Mouse (Mus musculus): Measurements from ENCODE around the gene Hilpda. TPM values are rescaled to one million over a fixed set of nuclear protein-coding genes. Genes with fewer than 3 reads are reported as not detected.
A peak's percentile ranks its signal among the peaks of the same experiment; 100 is the strongest.

Hilpda gene
- polyA plus RNA-seq, 1 experiment, result 43.1 TPM

DNA sequence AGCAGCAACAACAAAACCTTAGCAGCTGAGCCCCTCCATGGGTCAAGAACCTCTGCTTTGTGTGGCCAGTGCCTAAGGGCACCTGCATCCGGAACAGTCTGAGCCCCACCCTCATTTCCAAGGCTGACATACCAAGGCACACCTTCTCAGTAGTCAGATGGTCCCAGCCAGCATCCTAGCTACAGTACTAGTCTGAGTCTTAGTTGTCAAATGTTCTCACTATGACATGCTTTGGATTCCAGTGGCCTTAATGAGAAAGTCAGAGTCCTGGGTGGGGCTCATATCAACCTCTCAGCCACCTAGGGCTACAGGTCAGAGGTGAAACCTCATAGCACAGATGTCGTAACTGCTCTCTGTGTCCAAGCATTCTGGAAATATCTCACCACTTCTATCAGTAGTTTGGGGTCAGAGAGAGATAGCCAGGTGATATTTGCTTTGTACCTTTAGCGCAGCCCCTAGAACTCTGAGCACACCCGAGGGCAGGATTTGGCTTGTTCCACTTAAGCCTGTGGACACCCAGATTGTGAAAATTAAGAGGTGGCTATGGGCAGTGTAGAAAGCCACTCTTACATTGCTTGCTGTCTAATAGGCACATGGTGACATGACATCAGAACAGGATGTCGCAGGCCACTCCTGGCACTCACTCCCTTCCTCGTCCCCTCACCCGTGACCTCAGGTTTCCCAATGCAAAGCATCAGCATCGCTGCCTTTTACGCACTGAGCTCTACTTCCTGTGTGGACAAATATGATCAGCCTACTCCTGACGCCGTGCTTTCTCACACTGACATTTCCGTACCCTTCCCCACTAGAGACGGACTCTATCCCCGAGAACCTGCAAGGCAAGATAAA, 26.8 kb upstream of the Hilpda start:
- H3K27me3 ChIP-seq (replicated peaks), result peaks cover 25% of the 10 kb centered on the region
- TF ChIP-seq GATA1 (IDR thresholded peaks at IDR 0.05; ENCODE audit: borderline replicate concordance, low read length), result no peak
- no peak for TF ChIP-seq FLI1 (IDR thresholded peaks at IDR 0.05; ENCODE audit: low read length)
- H3K4me3 ChIP-seq (replicated peaks), result peak overlapping the region; percentile 20
- peaks cover 36% of the 10 kb centered on the region for H3K4me1 ChIP-seq
- no peaks in the 10 kb centered on the region for H3K36me3 ChIP-seq (replicated peaks; ENCODE audit: low read length)
- H3K9me3 ChIP-seq, result no peaks in the 10 kb centered on the region

DNA sequence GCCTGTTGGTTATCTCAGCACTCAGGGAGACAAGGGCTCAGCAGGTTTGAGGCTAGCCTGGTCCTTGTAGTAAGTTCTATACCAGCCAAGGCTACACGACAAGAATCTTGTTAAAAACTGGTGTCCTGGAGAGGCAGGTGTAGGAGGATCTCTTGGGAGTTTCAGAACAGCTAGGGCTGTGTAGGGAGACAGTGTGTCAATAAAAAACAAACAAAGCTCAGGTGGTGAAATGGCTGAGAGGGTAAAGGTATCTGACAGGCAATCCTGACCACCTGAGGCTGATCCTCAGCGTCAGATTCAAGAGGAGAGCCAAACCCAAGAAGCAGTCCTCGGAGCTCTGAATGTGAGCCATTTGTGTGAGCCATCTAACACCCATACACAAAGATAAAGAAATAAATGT, 26.1 kb upstream of the Hilpda start:
- Histone ChIP-seq H3K9me3 (no peaks in the 10 kb centered on the region), H3K4me3 (replicated peaks) (no peak overlapping the region), H3K36me3 (replicated peaks; ENCODE audit: low read length) (no peaks in the 10 kb centered on the region), H3K4me1 (peaks cover 31% of the 10 kb centered on the region), H3K27me3 (replicated peaks) (peaks cover 25% of the 10 kb centered on the region)
- no peak for TF ChIP-seq FLI1 (IDR thresholded peaks at IDR 0.05; ENCODE audit: low read length)
- no peak for TF ChIP-seq GATA1 (IDR thresholded peaks at IDR 0.05; ENCODE audit: borderline replicate concordance, low read length)

GRCm38 (mm10) chr6:29246585-29246984, 25.7 kb upstream of the Hilpda start:
- Histone ChIP-seq H3K9me3 (no peaks in the 10 kb centered on the region), H3K4me1 (peaks cover 28% of the 10 kb centered on the region), H3K4me3 (replicated peaks) (peak overlapping the region; percentile 10), H3K36me3 (replicated peaks; ENCODE audit: low read length) (no peaks in the 10 kb centered on the region), H3K27me3 (replicated peaks) (peaks cover 25% of the 10 kb centered on the region)
- no peak for TF ChIP-seq GATA1 (IDR thresholded peaks at IDR 0.05; ENCODE audit: borderline replicate concordance, low read length)
- TF ChIP-seq FLI1 (IDR thresholded peaks at IDR 0.05; ENCODE audit: low read length), result no peak

GRCm38 (mm10) chr6:29247072-29247471, 25.2 kb upstream of the Hilpda start:
- Histone ChIP-seq H3K36me3 (replicated peaks; ENCODE audit: low read length) (no peaks in the 10 kb centered on the region), H3K9me3 (no peaks in the 10 kb centered on the region)
- TF ChIP-seq GATA1 (IDR thresholded peaks at IDR 0.05; ENCODE audit: borderline replicate concordance, low read length) (no peak), FLI1 (IDR thresholded peaks at IDR 0.05; ENCODE audit: low read length) (no peak)

DNA sequence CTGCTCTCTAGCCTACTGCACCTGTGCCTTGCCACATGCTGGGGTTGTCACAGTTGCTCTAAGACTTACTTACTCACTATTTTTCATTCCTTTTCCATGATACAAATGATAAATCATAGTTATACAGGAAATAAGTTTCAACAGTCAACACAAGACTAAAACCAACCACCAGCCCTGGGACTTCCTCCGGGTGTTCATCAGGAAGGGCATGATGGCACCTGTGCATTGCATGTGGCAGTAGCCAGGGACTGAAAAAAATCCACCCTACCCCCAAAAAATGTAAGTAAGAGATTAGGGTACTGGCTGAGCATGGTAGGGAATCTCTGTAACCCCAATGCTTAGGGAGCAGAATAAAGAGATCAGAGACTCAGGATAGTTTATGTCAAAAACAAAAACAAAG, 12.9 kb upstream of the Hilpda start:
- Histone ChIP-seq H3K9me3 (no peaks in the 10 kb centered on the region), H3K36me3 (replicated peaks; ENCODE audit: low read length) (no peaks in the 10 kb centered on the region), H3K4me3 (replicated peaks) (no peak overlapping the region), H3K4me1 (no peaks in the 10 kb centered on the region), H3K27me3 (replicated peaks) (peaks cover 28% of the 10 kb centered on the region)
- no peak for TF ChIP-seq GATA1 (IDR thresholded peaks at IDR 0.05; ENCODE audit: borderline replicate concordance, low read length)
- TF ChIP-seq FLI1 (IDR thresholded peaks at IDR 0.05; ENCODE audit: low read length), result no peak

More at GRCm38 (mm10) chr6:29247072-29247471, 25.2 kb upstream of the Hilpda start:
- peak overlapping the region; percentile 51 for H3K4me3 ChIP-seq (replicated peaks)
- H3K27me3 ChIP-seq (replicated peaks), result peaks cover 25% of the 10 kb centered on the region
- peaks cover 24% of the 10 kb centered on the region for H3K4me1 ChIP-seq

GRCm38 (mm10) chr6:29261831-29262230, 10.5 kb upstream of the Hilpda start:
- Histone ChIP-seq H3K4me1 (no peaks in the 10 kb centered on the region), H3K9me3 (no peaks in the 10 kb centered on the region), H3K27me3 (replicated peaks) (peaks cover 37% of the 10 kb centered on the region), H3K36me3 (replicated peaks; ENCODE audit: low read length) (no peaks in the 10 kb centered on the region), H3K4me3 (replicated peaks) (no peak overlapping the region)
- no peak for TF ChIP-seq FLI1 (IDR thresholded peaks at IDR 0.05; ENCODE audit: low read length)
- no peak for TF ChIP-seq GATA1 (IDR thresholded peaks at IDR 0.05; ENCODE audit: borderline replicate concordance, low read length)

- peaks cover 31% of the 10 kb centered on the region for H3K27me3 ChIP-seq (replicated peaks)
- no peak for TF ChIP-seq FLI1 (IDR thresholded peaks at IDR 0.05; ENCODE audit: low read length)
- TF ChIP-seq GATA1 (IDR thresholded peaks at IDR 0.05; ENCODE audit: borderline replicate concordance, low read length), result no peak
- no peaks in the 10 kb centered on the region for H3K9me3 ChIP-seq
- no peaks in the 10 kb centered on the region for H3K36me3 ChIP-seq (replicated peaks; ENCODE audit: low read length)
- no peak overlapping the region for H3K4me3 ChIP-seq (replicated peaks)
- no peaks in the 10 kb centered on the region for H3K4me1 ChIP-seq
Measured at GRCm38 (mm10) chr6:29263650-29264455, 8.4 kb upstream of the Hilpda start.

- H3K9me3 ChIP-seq, result no peaks in the 10 kb centered on the region
- no peak for TF ChIP-seq FLI1 (IDR thresholded peaks at IDR 0.05; ENCODE audit: low read length)
- TF ChIP-seq GATA1 (IDR thresholded peaks at IDR 0.05; ENCODE audit: borderline replicate concordance, low read length), result no peak
- H3K4me3 ChIP-seq (replicated peaks), result no peak overlapping the region
- no peaks in the 10 kb centered on the region for H3K36me3 ChIP-seq (replicated peaks; ENCODE audit: low read length)
- peaks cover 31% of the 10 kb centered on the region for H3K27me3 ChIP-seq (replicated peaks)
- H3K4me1 ChIP-seq, result no peaks in the 10 kb centered on the region
Measured at GRCm38 (mm10) chr6:29264456-29264781, 7.9 kb upstream of the Hilpda start.

- no peak for TF ChIP-seq GATA1 (IDR thresholded peaks at IDR 0.05; ENCODE audit: borderline replicate concordance, low read length)
- no peak for TF ChIP-seq FLI1 (IDR thresholded peaks at IDR 0.05; ENCODE audit: low read length)
- Histone ChIP-seq H3K27me3 (replicated peaks) (peaks cover 25% of the 10 kb centered on the region), H3K4me1 (peaks cover 8% of the 10 kb centered on the region), H3K9me3 (no peaks in the 10 kb centered on the region), H3K4me3 (replicated peaks) (no peak overlapping the region), H3K36me3 (replicated peaks; ENCODE audit: low read length) (no peaks in the 10 kb centered on the region)
Measured at GRCm38 (mm10) chr6:29266936-29267335, 5.4 kb upstream of the Hilpda start.

All from megakaryocyte, embryonic 14.5 days (primary cell).